Mouse (Mus musculus) ES-E14 (cell line): ENCODE results near the gene Agmat.

Source experiments
- ZC3H11A ChIP-seq: IDR thresholded peaks from 2 replicates; pipeline ENCODE4 v1.6.1; 2012; ENCODE audit warnings: low read depth, mild to moderate bottlenecking, inconsistent platforms, low read length, borderline replicate concordance
- ZNF384 ChIP-seq: IDR thresholded peaks from 2 replicates; pipeline ENCODE4 v1.6.1; 2012; ENCODE audit warnings: low read depth, low read length, inconsistent platforms

DNA sequence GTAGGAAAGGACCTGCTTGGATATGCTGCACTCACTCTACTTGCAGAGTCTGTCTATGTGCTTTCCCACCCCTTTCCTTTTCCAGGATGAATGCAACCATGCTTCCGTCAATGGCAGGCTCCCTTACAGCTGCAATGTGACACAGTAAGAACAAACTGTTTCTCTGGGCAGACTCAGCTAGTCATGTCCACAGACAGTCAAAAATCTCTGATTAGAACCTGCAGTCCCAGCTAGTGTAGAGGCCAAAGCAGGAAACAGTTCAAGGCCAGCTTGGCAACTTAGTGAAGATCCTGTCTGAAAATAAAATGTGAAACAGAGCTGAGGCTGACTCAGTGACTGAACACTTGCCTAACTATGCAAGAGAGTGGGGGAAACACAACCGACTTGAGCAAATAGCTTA, 41.8 kb upstream of the Agmat start:
- TF ChIP-seq ZNF384 (no peak), ZC3H11A (no peak)
